Mouse (Mus musculus) lung, embryonic 14.5 days (tissue): Measurements from ENCODE around the gene Cpsf4. TPM values are rescaled to one million over a fixed set of nuclear protein-coding genes. Genes with fewer than 3 reads are reported as not detected.

Experiments used
- ATAC-seq: fragments of 200-750 bp; cut with Nextera tagmentation; 2 replicates; pipeline ENCODE4 v1.8.0; 2017; ENCODE audit warnings: mild to moderate bottlenecking, moderate TSS enrichment, moderate library complexity; ENCODE audit not compliant: insufficient read depth
- DNase-seq: peaks from one replicate; pipeline ENCODE4 v3.0.0-alpha.2; 2015
- H3K27ac ChIP-seq: fragments of 300-500 bp; sonication (generic); 2 replicates; pipeline ENCODE4 v1.5.1; 2014; ENCODE audit warnings: low read depth, mild to moderate bottlenecking, moderate library complexity
- H3K27me3 ChIP-seq: fragments of 300-500 bp; sonication (generic); 2 replicates; pipeline ENCODE4 v1.6.1; 2014; ENCODE audit warnings: low read length, control low read depth; ENCODE audit not compliant: insufficient read depth
- H3K36me3 ChIP-seq: fragments of 300-500 bp; sonication (generic); 2 replicates; pipeline ENCODE4 v1.6.1; 2014; ENCODE audit warnings: control low read depth; ENCODE audit not compliant: insufficient read depth
- H3K4me1 ChIP-seq: fragments of 300-500 bp; sonication (generic); 2 replicates; pipeline ENCODE4 v1.6.1; 2014; ENCODE audit warnings: antibody characterized with exemption, control low read depth; ENCODE audit not compliant: insufficient read depth
- H3K4me2 ChIP-seq: fragments of 300-500 bp; sonication (generic); 2 replicates; pipeline ENCODE4 v1.6.1; 2014; ENCODE audit warnings: mild to moderate bottlenecking
- H3K4me3 ChIP-seq: fragments of 300-500 bp; sonication (generic); 2 replicates; pipeline ENCODE4 v1.5.1; 2014; ENCODE audit warnings: low read depth, low read length
- H3K9ac ChIP-seq: fragments of 300-500 bp; sonication (generic); 2 replicates; pipeline ENCODE4 v1.6.1; 2014
- H3K9me3 ChIP-seq: fragments of 300-500 bp; sonication (generic); 2 replicates; pipeline ENCODE4 v1.6.1; 2016; ENCODE audit warnings: low read depth, low read length, control low read depth
- CTCF ChIP-seq: IDR thresholded peaks from 2 replicates; pipeline ENCODE4 v1.5.1; 2016; ENCODE audit warnings: antibody characterized with exemption, low read depth
- WGBS: fragments of 180-500 bp; shearing (Covaris S2); extraction: QIAGEN DNeasy Blood & Tissue Kit; methylation state at CpG from one replicate; pipeline ENCODE4 v1.1.7; 2014; 5-methylcytosine and 5-hydroxymethylcytosine counted together
- polyA plus RNA-seq: library from polyadenylated mRNA; unstranded; fragments of >200 nt; fragmentation: Nextera tagmentation; extraction: Ambion mirVana; gene quantifications from 2 replicates; pipeline ENCODE4 v1.2.1, GENCODE M21; 2014

Cpsf4 gene
- polyA plus RNA-seq, 1 experiment from 2014 or later: 42.3 TPM

DNA sequence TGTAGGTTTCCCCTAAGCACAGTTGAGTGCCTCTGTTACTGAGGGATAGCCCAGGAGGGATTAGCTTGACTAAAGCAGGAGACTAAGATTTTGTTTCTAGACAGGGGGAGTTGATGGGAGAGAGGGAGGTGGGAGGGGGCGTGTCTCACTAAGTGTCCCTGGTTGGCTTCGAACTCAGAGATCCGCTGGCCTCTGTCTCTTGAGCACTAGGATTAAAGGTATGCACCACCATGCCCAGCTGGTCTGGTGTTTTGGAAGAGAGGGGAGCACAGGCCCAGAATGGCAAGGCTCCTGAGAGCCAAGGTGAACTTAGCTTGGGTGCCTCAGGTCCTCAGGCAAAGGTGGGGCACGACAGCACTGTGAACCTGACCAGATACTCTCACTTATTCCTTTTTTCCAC, 44.3 kb downstream of the Cpsf4 start:
- H3K27me3 ChIP-seq: no peaks in the 10 kb centered on the region
- peaks cover 44% of the 10 kb centered on the region for H3K36me3 ChIP-seq
- H3K4me1 ChIP-seq: no peaks in the 10 kb centered on the region
- H3K4me3 ChIP-seq: no peak overlapping the region
- H3K9me3 ChIP-seq: no peaks in the 10 kb centered on the region
- no peak overlapping the region for H3K9ac ChIP-seq
- WGBS: 90% methylated on average over 4 of the region's 4 CpGs
- H3K27ac ChIP-seq: no peak overlapping the region
- no peak for TF ChIP-seq CTCF
- no peak overlapping the region for H3K4me2 ChIP-seq
- ATAC-seq (no peak), DNase-seq (no peak)

DNA sequence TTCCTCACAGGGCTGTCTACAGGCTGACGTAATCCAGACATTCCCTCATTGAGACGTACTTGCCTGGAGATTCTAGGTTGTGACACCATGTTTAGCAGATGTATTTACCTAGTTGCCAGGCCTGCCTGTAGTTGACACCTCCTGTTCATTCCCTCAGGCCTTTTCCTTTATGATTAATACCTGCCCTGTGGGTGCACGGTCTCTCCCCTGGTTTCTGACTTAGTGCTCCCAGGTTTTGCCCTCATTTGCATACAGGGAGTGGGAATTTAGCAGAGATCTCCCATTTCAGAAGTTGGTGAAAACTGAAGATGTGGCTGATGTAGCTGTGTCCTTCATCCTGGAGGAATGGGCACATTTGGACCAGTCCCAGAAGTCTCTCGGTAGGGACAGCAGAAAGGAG, 45.2 kb downstream of the Cpsf4 start:
- Histone ChIP-seq H3K4me1 (no peaks in the 10 kb centered on the region), H3K4me3 (no peak overlapping the region), H3K4me2 (no peak overlapping the region), H3K9ac (no peak overlapping the region), H3K27me3 (no peaks in the 10 kb centered on the region), H3K9me3 (no peaks in the 10 kb centered on the region), H3K36me3 (peaks cover 41% of the 10 kb centered on the region), H3K27ac (no peak overlapping the region)
- ATAC-seq: no peak
- DNase-seq: no peak
- TF ChIP-seq CTCF: no peak
- WGBS: 89% methylated on average over 4 of the region's 4 CpGs

DNA sequence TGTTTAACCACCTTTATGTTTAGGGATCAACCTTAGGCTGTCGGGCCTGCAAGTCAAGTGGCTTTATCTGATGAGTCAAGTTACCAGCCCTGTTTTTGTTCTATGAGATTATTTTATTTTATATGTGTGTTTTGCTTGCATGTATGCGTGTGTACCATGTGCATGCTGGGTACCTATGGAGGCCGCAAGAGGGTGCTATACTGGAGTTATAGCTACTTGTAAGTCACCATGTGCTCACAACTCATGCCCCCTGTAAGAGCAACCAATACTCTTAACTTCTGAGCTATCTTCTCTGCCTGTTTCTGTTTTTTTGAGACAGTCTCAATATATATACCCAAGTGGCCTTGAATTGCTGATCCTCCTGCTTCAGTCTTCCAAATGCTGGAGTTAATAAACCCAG, 46.5 kb downstream of the Cpsf4 start:
- 88% methylated on average over 3 of the region's 3 CpGs for WGBS
- no peak for TF ChIP-seq CTCF
- H3K4me2 ChIP-seq: no peak overlapping the region
- no peaks in the 10 kb centered on the region for H3K9me3 ChIP-seq
- no peak overlapping the region for H3K9ac ChIP-seq
- H3K27me3 ChIP-seq: no peaks in the 10 kb centered on the region
- no peaks in the 10 kb centered on the region for H3K4me1 ChIP-seq
- H3K36me3 ChIP-seq: peaks cover 44% of the 10 kb centered on the region
- H3K4me3 ChIP-seq: no peak overlapping the region
- DNase-seq (no peak), ATAC-seq (no peak)
- no peak overlapping the region for H3K27ac ChIP-seq

DNA sequence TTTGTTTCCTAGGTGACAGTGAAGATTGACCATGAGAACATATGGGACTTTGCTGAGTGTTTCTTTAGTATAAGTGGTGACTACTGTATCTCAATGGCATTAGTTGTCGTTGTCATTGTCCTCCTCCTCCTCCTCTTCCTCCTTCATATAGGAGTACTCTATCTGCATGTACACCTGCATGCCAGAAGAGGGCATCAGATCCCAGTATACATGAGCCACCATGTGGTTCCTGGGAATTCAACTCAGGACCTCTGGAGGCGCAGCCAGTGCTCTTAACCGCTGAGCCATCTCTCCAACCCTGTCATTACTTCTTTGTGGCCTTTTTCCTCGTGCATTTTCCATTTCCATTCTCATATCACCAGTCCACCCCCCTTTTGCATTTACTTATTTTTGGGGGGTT, 47.7 kb downstream of the Cpsf4 start:
- no peaks in the 10 kb centered on the region for H3K27me3 ChIP-seq
- H3K36me3 ChIP-seq: peaks cover 53% of the 10 kb centered on the region
- TF ChIP-seq CTCF: peak; percentile 41
- H3K27ac ChIP-seq: no peak overlapping the region
- no peak overlapping the region for H3K4me3 ChIP-seq
- no peak overlapping the region for H3K9ac ChIP-seq
- no peak for ATAC-seq
- no peaks in the 10 kb centered on the region for H3K9me3 ChIP-seq
- DNase-seq: peak; percentile 8
- no peak overlapping the region for H3K4me2 ChIP-seq
- whole genome bisulfite sequencing: 59% methylated on average over 4 of the region's 4 CpGs
- H3K4me1 ChIP-seq: no peaks in the 10 kb centered on the region

DNA sequence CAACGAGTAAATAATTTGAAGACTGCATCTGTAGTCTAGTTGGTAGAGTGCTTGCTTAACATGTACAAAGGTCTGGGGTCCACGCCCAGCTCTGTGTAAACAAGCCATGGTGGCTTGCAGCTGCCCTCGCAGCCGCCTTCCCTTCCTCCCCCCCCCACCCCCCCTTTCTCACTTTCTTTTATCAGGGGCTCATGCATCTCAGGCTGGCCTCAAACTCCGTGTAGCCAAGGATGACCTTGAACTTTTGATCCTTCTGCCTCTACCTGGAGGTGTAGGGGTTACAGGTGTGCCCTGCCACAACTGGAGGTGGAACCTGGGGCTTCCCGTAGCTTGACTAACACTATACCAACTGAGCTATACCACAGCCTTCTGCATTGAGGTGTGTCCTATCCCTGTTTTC, 50.7 kb downstream of the Cpsf4 start:
- Histone ChIP-seq H3K4me1 (no peaks in the 10 kb centered on the region), H3K4me3 (no peak overlapping the region), H3K27ac (no peak overlapping the region), H3K9ac (no peak overlapping the region), H3K27me3 (no peaks in the 10 kb centered on the region), H3K4me2 (no peak overlapping the region), H3K36me3 (peaks cover 46% of the 10 kb centered on the region), H3K9me3 (no peaks in the 10 kb centered on the region)
- no peak for ATAC-seq
- no peak for TF ChIP-seq CTCF
- no peak for DNase-seq
- 67% methylated on average over 6 of the region's 6 CpGs for WGBS

DNA sequence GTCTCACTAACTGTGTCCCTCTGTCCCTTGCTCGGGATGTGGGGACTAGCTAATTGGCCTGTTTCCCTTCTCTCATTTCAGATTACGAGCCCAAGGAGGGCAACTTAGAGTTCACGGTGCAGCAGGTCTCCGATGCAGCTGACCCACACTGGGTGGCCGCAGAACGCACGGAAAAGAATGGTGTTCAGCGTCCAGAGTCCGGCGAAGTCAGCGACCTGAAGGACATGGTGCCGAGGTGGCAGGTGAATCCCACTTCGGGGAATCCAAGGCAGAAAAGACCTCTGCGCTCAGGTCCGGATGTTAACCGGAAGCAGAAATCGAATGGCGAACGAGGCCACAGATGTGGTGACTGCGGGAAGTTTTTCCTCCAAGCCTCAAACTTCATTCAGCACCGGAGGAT, 51.2 kb downstream of the Cpsf4 start:
- Histone ChIP-seq H3K27ac (no peak overlapping the region), H3K9me3 (no peaks in the 10 kb centered on the region), H3K27me3 (no peaks in the 10 kb centered on the region), H3K4me1 (no peaks in the 10 kb centered on the region), H3K4me2 (no peak overlapping the region), H3K9ac (no peak overlapping the region), H3K4me3 (no peak overlapping the region), H3K36me3 (peaks cover 42% of the 10 kb centered on the region)
- TF ChIP-seq CTCF: no peak
- WGBS: 95% methylated on average over 21 of the region's 21 CpGs
- ATAC-seq (no peak), DNase-seq (no peak)

DNA sequence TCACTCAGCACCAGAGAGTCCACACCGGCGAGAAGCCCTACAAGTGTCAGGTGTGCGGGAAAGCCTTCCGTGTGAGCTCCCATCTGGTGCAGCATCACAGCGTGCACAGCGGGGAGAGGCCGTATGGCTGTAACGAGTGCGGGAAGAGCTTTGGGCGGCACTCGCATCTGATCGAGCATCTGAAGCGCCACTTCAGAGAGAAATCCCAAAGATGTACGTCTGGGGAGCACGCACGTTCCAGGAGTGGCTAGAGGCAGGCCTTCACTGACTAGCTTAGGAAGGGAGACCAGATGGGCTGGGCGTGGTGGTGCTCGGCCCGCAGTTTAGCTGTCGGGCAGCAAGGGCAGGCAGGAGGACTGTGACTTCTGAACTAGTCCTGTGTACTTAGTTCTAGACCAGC, 51.7 kb downstream of the Cpsf4 start:
- no peaks in the 10 kb centered on the region for H3K4me1 ChIP-seq
- no peak overlapping the region for H3K4me2 ChIP-seq
- H3K9ac ChIP-seq: no peak overlapping the region
- TF ChIP-seq CTCF: no peak
- H3K36me3 ChIP-seq: peaks cover 39% of the 10 kb centered on the region
- DNase-seq (no peak), ATAC-seq (no peak)
- no peak overlapping the region for H3K4me3 ChIP-seq
- H3K27me3 ChIP-seq: no peaks in the 10 kb centered on the region
- H3K27ac ChIP-seq: no peak overlapping the region
- H3K9me3 ChIP-seq: no peaks in the 10 kb centered on the region
- 91% methylated on average over 20 of the region's 20 CpGs for WGBS

DNA sequence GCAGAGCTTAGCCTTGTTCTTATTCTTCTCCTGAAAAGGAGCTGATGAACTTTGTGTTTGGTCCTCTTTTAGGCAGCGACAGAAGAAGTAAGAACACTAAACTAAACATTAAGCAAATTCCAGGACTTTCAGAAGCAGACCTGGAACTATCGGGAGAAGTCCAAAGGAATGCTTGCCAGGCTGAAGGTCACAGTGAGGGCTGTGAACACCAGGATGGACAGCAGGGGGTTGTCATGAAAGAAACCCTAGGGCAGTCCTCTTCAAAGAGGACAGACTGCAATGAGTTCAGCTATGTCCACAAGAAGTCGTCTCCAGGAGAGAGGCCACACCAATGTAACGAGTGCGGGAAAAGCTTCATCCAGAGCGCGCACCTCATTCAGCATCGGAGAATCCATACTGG, 53.0 kb downstream of the Cpsf4 start:
- H3K4me1 ChIP-seq: no peaks in the 10 kb centered on the region
- peaks cover 39% of the 10 kb centered on the region for H3K36me3 ChIP-seq
- no peak overlapping the region for H3K4me3 ChIP-seq
- 92% methylated on average over 8 of the region's 8 CpGs for WGBS
- H3K27ac ChIP-seq: no peak overlapping the region
- no peaks in the 10 kb centered on the region for H3K9me3 ChIP-seq
- H3K27me3 ChIP-seq: no peaks in the 10 kb centered on the region
- no peak for ATAC-seq
- no peak overlapping the region for H3K9ac ChIP-seq
- H3K4me2 ChIP-seq: no peak overlapping the region
- DNase-seq: no peak
- TF ChIP-seq CTCF: no peak
